Mouse (Mus musculus): ENCODE measurements at regions not wholly inside any gene's neighbourhood (a gene's known extent, or its start where the extent isn't known, plus 50 kb on each side); places are given as distances from the start of the nearest gene placed in this dataset.

GRCm38 (mm10) chr13:47862896-47863295 lies 398.1 kb upstream of the Id4 start:
- peak; percentile 54 for DNase-seq (ENCODE audit: low read depth)

GRCm38 (mm10) chr13:47868656-47869055 lies 392.4 kb upstream of the Id4 start:
- DNase-seq (ENCODE audit: low read depth) = no peak

GRCm38 (mm10) chr13:47869670-47870532 lies 391.1 kb upstream of the Id4 start:
- DNase-seq (ENCODE audit: low read depth) = peak; percentile 55

GRCm38 (mm10) chr13:47872645-47873044 lies 388.4 kb upstream of the Id4 start:
- DNase-seq (ENCODE audit: low read depth) = no peak

GRCm38 (mm10) chr13:47892569-47892968 lies 368.5 kb upstream of the Id4 start:
- DNase-seq (ENCODE audit: low read depth) = no peak

GRCm38 (mm10) chr13:47894331-47894730 lies 366.7 kb upstream of the Id4 start:
- peak; percentile 61 for DNase-seq (ENCODE audit: low read depth)

- no peak for DNase-seq (ENCODE audit: low read depth)
Observed at GRCm38 (mm10) chr13:47895256-47895655, 365.8 kb upstream of the Id4 start.

GRCm38 (mm10) chr13:47896646-47897045 lies 364.4 kb upstream of the Id4 start:
- no peak for DNase-seq (ENCODE audit: low read depth)

GRCm38 (mm10) chr13:47909851-47910530 lies 351.0 kb upstream of the Id4 start:
- DNase-seq (ENCODE audit: low read depth) = no peak

GRCm38 (mm10) chr13:47910531-47910910 lies 350.5 kb upstream of the Id4 start:
- no peak for DNase-seq (ENCODE audit: low read depth)

GRCm38 (mm10) chr13:47916456-47916855 lies 344.6 kb upstream of the Id4 start:
- peak; percentile 16 for DNase-seq (ENCODE audit: low read depth)

GRCm38 (mm10) chr13:47917370-47917769 lies 343.7 kb upstream of the Id4 start:
- no peak for DNase-seq (ENCODE audit: low read depth)

- DNase-seq (ENCODE audit: low read depth) = no peak
Observed at GRCm38 (mm10) chr13:47921044-47921443, 340.0 kb upstream of the Id4 start.

- DNase-seq (ENCODE audit: low read depth) = no peak
Observed at GRCm38 (mm10) chr13:47940696-47941095, 320.3 kb upstream of the Id4 start.

- no peak for DNase-seq (ENCODE audit: low read depth)
Observed at GRCm38 (mm10) chr13:47942368-47942787, 318.6 kb upstream of the Id4 start.

- no peak for DNase-seq (ENCODE audit: low read depth)
Observed at GRCm38 (mm10) chr13:47943645-47944044, 317.4 kb upstream of the Id4 start.

GRCm38 (mm10) chr13:47948098-47948865 lies 312.7 kb upstream of the Id4 start:
- DNase-seq (ENCODE audit: low read depth) = no peak

GRCm38 (mm10) chr13:47950456-47950855 lies 310.6 kb upstream of the Id4 start:
- DNase-seq (ENCODE audit: low read depth) = no peak

- no peak for DNase-seq (ENCODE audit: low read depth)
Observed at GRCm38 (mm10) chr13:47951043-47951442, 310.0 kb upstream of the Id4 start.

- no peak for DNase-seq (ENCODE audit: low read depth)
Observed at GRCm38 (mm10) chr13:47952946-47953345, 308.1 kb upstream of the Id4 start.

GRCm38 (mm10) chr13:47953776-47954175 lies 307.3 kb upstream of the Id4 start:
- no peak for DNase-seq (ENCODE audit: low read depth)

GRCm38 (mm10) chr13:47955504-47955903 lies 305.5 kb upstream of the Id4 start:
- no peak for DNase-seq (ENCODE audit: low read depth)

GRCm38 (mm10) chr13:47957662-47958061 lies 303.4 kb upstream of the Id4 start:
- no peak for DNase-seq (ENCODE audit: low read depth)
